Mouse (Mus musculus) left cerebral cortex, adult 8-10 months (tissue): ENCODE data around the gene 2310011J03Rik. TPM values are rescaled to one million over a fixed set of nuclear protein-coding genes. Genes with fewer than 3 reads are reported as not detected.
A peak's percentile ranks its signal among the peaks of the same experiment; 100 is the strongest.

Source experiments
- DNase-seq, 2 experiments: peaks; one replicate each; pipeline ENCODE4 v3.0.0; 2022; ENCODE audit warnings: low spot score in 2 of 2
- total RNA-seq, 4 experiments: library from RNA; stranded (reverse); gene quantifications; 2 replicates each; pipeline ENCODE4 v1.2.4; 2022

The 2310011J03Rik gene
- total RNA-seq, 4 experiments from 2014 or later, result 25.7 to 29.0 (median 27.3) TPM

DNA sequence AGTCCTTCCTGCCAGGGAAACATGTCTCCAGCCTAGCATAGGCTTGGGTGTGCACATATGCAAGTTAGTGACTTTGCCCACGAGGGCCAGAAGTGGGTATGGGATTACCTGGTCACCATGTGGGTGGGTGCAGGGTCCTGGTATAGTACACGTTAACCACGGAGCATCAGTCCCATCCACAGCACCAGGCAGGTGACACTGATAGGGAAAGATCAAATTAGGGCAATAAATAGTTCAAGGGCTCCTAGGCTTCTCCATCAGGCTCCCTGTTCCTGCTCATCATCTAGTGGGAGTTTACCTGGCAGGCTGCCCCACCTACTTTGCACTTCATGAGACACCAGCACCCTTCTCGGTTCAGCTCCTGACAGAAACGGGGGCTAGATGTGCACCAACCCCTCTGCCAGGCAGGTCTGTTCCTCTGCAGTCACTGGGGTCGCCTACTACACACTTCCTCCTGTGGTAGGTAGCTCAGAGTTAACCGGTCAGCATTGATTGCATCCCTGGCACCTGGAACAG is 25.5 kb downstream of the 2310011J03Rik start:
- no peak for DNase-seq

DNA sequence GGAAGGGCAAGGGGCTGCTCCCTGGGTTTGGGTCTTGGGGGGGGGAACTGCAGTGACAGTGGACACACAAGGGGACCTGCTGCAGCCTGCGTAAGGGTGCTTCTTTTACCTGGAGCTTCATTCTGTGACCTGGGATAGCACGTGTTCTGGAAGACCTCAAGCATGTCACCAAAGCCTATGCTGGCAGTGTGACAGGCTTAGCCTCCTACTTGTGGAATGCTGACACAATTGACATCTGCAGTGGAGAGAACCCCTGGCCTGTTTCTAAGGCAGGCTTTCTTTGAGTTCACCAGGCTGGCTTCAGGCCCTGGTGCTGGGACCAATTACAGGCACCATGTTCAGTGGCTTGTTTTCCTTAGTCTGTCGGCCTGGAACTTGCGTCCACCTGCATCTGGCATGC is 26.0 kb downstream of the 2310011J03Rik start:
- no peak for DNase-seq

DNA sequence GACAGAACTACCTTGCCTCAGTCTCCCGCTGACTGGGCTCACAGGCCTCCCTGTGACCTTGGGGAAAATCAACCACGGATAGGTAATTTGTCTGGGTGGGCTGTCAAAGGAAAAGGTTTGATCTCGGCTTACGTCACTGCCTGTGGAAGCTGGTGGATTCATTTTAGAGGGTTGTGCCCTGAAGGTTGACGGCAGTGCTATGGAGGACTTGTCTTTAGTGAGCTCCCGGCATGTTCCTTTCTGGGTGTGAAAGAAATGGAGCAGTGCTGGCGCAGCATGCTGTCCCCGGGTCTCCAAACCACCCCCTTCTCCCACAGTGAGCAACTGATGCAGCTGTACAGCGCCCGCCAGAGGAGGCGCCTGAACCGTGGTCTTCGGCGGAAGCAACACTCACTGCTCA is 27.0 kb downstream of the 2310011J03Rik start:
- no peak for DNase-seq

DNA sequence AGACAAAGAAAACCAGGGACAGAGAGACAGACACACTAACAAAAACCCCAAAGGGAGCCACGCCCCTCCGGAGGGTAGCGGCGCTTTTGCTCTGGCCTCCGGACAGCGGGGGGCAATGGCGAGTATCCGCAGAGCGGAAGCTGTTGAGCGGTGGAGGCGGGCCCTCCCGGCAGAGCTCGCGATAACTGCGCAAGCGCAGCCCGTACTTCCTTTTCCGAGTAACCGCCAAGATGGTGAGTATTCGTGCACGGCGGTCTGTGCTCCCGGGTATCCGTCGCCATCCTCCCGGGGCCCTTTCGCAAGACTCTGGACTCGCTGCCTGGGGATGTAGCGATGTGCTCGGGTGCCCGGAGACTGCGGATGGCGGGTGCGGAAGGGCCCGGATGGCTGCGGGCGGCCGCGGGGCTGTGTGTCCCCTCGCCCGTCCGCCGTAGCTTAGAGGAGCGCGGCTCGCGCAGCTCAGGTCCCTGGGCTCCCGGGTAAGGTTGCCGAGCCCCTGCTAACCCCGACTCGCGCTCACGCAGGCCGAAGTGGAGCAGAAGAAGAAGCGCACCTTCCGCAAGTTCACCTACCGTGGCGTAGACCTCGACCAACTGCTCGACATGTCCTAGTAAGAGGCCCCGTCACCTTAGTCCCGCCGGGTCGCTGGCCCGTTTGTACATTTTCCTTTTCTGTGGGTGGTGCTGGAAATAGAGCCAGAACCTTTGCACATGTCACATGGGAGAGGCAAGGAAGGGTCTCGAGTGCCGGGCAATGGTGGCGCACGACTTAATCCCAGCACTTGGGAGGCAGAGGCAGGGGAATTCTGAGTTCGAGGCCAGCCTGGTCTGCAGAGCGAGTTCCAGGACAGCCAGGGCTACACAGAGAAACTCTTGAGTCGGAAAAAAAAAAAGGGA is 27.8 kb downstream of the 2310011J03Rik start, which contains the start of gene Rps15:
Gene Rps15 (plus strand): TSS at position 203 of the 896 bp plus-strand sequence.
- peak; percentile 81 to 91 for DNase-seq

DNA sequence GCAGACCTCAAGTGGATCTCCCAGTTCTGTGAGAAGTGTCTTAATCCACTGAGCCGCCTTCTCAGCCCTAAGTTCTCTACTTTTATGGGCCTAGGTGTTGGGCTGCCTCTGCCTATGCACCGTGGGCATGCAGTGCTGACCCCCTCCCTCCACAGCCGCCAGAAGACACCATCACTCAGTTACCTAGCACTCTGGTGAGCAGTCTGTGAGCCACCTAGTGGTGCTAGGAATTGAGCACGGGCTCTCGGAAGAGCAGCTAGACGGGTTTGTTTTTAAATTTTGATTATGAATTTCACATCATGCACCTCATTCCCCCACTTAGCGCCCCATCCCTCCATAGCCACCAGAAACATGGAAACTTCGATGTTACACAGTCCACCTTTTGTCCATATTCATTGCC is 31.7 kb downstream of the 2310011J03Rik start:
- no peak for DNase-seq

DNA sequence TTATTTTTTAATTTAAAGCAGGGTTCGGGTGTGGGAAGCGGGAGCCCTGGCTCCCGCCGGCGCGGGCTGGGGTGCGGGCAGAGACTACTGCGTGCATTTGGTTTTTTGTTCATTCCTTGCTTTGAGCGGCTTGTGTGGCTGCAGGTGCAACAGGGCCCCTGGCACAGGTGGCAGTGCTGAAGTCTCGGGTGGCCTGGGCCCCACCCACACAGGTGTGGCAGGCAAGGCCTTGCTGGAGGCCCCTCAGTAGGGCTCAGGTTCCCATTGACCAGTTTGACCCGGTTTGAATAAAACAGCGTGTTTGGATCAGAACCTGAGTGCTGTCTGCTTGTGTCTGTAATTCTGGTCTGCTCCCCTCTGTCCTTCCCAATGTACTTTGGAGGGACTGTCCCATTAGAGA is 32.2 kb downstream of the 2310011J03Rik start:
- DNase-seq, result no peak

DNA sequence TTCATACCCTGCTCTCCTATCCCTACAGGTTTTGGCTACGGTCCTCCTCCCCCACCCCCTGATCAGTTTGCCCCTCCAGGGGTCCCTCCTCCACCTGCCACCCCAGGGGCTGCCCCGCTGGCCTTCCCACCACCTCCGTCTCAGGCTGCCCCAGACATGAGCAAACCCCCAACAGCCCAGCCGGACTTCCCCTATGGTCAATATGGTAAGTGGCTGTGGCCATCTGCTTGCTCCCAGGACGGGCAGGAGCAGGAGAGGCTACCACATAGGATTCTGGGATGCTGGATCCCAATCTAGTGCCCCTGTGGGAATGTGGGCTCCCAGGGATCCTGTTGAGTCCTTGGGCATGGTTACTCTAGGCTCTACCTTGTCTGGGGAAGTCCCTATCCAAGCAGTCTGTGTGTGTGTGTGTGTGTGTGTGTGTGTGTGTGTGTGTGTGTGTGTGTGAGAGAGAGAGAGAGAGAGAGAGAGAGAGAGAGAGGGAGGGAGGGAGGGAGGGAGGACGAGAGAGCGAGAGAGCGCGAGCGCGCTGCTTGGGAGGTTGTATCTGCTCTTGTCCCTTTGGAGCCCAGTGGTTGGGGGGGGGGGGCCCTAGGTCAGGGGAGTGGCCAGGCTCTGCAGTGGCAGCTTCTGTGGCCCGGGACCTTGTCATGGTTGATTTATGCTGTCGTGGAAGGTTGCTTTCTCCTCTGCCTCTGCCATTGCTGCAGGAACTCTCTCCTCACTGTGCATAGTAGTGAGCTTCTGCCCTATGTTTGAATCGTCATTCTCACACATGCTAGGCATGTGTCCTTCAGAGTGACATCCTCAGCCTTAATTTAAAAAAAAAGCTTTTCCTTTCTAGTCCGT is 34.9 kb downstream of the 2310011J03Rik start:
- no peak for DNase-seq

DNA sequence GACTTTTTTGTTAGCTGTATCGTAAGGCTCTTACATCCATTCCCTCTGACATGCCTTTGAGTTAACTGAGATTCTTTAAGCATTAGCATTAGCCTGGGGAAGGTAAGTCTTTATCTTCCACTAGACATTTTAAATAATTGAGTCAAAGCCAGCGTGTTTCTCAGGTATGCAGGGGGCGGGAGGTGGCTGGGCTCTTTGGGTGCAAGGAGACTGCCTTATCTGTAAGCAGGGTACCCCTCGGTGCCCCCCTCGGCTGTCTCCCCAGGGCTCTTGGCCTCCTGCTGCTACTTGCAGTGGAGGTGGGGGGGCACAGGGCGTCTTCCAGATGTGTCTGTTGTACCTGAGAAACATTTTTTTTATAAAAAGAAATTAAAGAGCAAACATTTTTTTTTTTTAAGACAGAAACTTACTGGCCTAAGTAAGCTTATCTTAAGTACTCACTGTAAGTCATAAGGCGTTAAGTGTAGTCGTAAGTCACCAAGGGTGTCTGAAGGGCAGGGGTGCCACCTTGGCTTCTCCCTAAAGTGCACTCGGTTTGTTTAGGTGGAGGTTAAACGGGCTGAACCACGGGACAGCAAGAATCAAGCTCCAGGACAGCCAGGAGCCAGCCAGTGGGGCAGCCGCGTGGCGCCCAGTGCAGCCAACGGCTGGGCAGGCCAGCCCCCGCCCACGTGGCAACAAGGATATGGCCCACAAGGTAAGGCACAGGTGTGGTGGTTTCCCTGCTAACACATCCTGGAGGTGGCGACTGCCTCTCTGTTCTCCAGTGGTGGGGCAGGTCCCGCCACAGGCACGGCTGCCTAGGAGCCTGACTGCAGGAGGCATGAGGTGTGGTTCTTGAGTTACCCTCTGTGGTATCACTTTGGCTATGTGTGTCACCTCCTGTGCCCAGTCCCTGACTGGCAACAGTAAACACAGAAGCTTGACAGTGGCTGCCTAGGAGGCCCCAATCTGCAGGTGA is 37.6 kb downstream of the 2310011J03Rik start:
- DNase-seq, result no peak

DNA sequence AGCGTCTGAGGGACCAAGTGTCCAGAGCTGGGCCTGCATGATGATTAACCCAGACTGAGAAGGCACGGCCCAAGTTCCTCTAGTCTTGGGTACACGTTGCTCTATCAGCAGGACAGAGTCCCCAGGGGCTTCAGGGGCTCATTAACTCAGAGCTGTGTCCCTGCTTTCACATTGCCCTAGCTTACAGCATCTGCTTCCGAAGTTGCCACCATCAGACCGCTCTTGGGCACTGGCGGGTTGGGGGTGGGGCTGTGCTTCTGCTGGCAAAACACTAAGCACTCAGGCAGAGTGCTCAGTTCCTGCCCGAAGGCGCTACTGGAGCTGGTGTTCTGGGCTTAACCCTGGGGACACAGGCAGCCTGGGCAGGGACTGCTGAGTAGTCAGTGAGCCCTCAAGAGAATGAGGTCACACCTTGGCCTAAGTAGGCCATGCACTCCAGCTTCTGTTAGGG is 38.4 kb downstream of the 2310011J03Rik start:
- no peak for DNase-seq

DNA sequence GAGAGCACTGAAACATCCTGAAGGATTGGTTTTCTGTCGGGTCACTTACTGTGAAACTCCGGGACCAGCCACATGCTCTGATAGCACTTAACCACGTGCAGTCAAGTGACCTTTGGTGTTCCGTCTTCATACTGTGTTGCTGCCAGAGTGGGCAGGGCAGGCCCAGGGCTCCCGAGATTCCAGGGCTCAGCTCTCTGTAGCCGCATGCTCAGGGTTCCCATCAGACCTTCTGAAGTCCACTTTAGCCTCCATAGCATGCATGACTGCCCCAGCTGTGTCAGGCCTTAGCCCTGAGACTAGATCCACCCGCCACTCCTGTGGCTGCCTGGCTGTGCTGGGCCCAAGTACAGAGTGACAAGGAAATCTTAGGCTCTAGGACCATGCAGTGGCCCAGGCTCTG is 39.0 kb downstream of the 2310011J03Rik start:
- DNase-seq, result no peak

DNA sequence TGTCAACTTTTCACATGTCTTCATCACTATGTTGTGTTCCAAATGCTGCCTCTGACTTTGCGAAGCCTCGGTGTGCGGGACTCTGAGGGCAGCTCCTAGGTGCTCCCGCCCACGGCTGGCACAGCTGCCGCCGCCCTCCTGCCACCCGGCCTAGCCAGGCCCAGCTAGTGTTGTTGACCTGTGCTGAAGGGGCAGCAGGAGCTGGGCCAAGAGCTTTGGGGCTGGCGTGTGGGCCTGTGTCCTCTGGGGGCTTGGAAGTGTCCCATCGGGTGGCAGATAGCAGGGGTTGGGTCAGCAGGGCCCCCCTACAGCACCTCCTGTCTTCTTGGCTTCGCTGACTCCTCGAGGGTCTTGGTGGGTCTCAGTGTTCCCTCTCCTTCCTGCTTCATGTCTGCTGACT is 41.1 kb downstream of the 2310011J03Rik start:
- no peak for DNase-seq

DNA sequence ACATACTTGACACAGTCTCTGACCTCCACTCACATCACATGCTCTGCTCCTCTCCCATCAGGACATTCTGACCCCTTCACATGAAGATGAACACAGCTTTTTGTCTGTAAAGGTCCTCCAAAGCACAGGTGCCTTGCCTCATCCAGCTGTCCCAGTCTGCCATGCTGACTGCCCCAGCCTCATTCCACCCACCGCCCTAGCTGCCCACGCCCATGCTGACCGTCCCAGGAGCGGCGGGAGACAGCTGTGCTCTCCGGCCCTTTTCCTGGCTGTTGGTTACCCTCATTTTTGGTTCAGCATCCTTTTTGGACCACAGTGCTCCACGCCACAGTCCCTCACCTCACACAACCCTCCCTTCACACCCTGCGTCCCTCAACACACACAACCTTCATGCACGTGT is 41.9 kb downstream of the 2310011J03Rik start:
- no peak for DNase-seq

DNA sequence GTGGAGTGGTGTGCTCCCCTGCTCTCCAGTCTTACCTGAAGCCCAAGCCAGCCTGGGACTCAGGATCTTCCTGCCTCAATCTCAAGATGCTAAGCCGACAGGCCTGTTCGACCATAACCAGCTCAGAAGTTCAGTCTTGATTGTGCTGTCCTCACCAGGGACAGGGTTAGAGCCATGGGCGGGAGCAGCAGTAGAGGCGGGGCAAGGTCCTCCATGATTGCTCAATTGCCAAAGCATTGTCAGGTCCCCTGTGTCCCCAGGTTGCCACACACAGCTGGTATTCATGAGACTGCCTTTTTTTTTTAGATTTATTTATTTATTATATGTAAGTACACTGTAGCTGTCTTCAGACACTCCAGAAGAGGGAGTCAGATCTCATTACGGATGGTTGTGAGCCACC is 44.1 kb downstream of the 2310011J03Rik start:
- no peak for DNase-seq

DNA sequence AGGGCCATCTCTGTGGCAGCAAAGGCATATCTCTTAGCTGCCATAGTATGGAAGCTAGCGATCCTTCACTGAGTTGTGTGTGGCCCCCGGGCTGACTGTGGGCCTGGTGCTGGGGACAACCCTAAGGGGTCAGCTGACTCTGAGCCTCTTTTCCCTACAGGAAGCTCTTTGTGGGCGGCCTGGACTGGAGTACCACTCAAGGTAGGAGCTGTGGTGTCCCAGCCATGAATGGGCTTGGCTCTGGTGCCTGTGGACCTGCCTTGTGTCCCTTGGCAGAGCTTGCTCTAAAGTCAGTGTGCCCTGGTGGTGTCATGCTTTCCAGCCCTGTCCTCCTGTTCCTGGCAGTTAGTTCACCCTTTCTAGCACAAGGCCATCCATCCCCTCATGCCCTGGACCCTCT is 46.5 kb downstream of the 2310011J03Rik start:
- DNase-seq, result no peak

DNA sequence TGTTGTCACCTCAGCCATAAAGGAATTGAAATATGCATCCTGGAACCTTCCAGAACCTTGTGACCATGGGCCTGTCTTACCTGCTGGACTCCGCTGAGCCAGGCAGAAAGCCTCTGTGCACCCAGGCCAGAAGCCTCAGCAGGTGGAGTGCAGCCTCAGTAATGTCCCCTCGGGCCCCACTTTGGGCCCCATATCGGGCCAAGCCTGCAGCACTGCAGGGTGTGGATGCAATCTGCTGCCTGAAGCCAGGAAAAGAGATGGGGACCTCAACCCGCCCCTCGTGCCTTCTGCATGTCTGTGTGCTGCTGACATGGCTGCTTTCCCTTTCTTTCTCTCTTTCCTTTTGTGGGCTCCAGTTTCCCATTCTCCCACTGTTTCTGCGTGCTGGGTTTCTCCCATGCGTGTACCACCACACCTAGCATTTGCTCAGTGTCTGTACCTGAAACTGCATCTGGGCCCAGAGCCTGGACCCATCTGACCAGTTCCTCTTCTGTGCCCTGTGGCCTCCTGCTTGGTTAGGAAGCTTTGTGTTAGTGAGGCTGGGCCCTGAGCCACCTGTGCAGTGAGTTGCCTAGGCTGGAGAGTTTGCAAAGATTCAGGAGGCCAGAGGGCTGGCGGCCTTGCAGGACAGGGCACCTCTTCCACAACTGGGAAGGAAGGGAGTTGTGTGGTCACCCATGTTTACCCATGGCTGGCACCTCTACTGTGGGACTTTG is 48.3 kb downstream of the 2310011J03Rik start:
- no peak for DNase-seq

DNA sequence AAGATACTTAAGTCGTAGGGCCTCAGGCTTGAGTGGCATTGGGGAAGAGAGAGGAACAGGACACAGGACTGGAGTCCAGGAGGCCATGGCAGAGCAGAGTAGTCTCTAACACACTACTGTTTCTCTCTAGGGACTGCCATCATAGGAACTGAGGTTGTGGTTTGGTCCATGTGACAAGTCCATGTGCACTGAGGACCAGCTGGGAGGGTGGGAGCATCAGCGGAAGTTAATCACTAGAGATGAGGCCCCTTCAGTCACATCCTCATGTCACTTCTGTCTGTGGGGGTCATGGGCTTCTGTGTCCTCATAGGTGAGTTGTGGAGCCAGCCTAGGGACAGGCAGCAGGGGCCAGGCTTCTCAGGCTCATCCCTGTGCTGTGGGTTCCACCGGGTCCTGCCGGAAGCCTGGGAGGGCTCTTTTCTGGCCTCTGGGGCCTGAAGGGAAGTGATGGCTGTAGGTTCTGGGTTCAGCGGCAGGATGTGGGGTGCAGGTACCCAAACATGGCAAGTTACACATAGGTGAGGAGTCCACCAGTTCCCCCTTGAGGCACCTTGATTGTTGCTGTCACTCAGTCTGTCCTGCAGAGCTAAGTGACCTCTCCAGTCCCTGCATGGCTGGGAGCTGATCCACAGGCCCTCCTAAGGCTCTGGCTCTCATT is 49.0 kb downstream of the 2310011J03Rik start:
- no peak for DNase-seq

DNA sequence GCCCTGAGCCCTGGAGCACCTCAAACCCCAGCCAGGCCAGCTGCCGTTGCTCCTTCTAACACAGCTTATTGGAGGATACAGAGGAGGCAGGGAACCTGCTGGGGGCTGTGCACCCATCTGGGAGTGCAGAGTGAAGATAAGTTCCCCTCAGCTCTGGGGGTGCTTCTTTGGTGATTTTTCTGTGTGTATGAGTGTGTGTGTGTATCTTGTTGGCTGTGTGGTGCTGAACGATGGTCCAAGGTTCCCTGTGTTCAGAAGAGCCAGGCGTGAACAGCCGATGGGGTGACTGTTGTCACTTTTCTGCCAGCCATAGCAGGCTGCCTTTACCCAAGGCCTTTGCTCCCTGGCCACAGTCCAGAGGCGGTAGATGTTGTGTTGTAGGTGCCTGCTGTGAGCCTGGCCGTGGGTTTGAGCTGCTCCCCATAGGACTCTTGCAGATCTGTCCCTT is 49.6 kb downstream of the 2310011J03Rik start:
- no peak for DNase-seq

DNA sequence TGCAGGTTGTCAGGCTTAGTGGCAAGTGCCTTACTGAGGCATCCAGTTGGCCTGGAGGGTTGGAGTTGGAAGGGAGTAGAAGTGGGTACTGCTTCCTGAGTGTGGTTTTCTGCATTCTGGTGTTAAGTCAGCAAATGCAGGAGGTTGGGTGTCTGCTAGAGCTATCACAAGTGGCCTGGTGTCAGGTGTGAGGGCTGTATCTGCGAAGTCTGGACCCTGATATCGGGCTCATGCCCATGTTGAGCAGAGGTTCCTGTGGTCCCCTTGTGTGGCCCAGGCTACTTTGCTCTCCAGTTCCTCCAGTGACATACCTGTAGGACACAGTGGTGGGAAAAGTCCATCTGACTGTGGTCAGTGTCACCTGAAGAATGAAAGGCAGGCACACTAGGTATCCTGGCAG is 50.2 kb downstream of the 2310011J03Rik start:
- DNase-seq, result no peak
